Mouse (Mus musculus) kidney, adult 11 months (tissue): ENCODE results near the gene Nav2.

Experiments
- DNase-seq: peaks from one replicate; pipeline ENCODE4 v3.0.0; 2022

The Nav2 gene

DNA sequence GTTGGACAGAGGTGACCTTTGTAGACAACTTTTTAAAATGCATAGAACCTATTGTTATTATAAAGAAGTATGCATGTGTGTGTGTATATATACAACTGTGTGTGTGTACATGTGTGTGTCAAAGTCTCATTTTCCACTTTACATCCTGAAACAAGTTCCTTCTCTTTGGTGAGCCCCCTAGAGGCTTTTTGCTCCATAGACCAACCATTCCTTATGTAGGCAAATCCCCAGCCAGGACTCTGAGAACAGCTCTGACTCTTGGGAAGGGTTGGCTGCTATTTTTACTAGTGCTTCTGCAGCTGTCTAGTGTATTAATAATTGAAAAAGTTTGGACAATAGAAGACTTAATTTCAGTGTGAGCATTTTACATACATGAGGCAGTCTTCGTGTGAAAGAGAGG is 464.7 kb downstream of the Nav2 start:
- no peak for DNase-seq

DNA sequence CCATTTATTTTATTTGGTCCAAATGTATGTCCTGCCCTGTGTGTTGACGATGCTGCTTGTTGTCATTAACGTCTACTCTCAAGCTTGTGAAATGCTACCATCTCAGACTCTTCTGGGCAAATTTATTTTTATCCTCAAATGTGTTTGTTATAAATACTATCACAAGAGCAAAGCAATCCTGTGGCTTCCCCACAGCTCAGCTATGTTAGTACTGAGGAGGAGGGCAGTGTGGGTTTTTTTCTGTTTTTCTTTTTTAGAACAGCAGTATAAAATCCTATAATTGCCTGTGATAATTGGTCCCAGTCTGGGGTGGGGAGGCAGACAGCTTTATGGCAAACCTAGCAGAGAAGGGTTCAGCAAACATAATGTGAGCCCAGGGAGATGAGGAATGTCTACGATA is 465.1 kb downstream of the Nav2 start:
- no peak for DNase-seq

- peak; percentile 9 for DNase-seq
Measured at GRCm38 (mm10) chr7:49375499-49375974, 467.0 kb downstream of the Nav2 start.

DNA sequence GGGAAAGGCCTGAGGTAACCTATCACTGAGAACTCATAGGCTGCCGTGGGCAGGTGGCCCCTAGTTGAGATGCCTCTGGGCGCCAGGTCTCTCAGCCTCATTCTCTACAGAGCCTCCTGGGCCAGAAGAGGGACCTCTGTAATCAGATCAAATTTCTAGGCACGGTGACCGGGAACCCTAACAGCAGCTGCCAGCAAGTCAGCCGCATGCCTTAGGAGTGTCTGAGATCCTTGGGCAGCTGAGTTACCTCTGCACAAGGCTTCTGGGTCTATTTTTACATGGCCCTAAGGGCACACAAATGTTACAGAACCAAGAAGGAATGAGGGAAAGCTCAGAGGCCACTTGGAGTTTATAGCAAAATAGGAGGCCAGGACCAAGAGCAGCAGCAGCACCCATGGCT is 470.1 kb downstream of the Nav2 start:
- no peak for DNase-seq

DNA sequence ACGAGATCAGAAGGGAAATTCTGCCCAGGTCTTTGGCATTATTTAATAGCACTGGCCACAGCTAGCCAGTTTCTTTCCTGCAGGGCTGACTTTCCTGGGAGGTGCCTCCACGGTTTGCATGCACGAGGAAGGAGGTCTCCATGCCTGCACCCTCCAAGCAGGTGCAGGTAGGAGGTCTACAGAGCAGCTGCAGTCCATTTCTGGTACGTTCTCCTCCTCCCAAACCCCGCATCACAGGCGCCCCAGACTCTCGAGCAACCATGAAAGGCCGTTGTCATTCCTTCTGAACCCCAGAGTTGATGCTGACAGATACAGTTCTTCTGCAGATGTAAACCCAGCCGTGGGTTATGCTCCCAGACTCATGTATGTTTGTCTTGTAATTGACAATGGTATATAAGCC is 472.4 kb downstream of the Nav2 start:
- DNase-seq, result no peak

GRCm38 (mm10) chr7:49382884-49383283 is 474.4 kb downstream of the Nav2 start:
- DNase-seq, result no peak

DNA sequence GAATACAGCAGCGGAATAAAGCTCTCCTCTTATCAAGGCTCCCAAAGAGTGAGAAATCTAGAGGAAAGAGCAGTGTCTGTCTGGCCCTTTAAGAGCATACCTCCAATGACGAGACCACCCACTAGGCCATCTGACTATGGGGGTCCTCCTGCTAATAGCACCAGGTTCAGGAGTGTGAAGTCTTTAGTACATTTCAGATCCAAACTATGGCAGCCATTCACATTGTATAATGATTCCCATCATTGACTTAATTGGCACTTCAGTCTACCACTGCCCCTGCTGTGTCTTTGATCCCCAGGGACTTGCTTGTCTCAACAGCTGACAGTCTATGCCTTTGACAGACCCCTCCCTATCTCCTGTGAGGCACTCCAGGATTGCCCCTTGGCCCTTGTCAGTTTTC is 479.6 kb downstream of the Nav2 start:
- no peak for DNase-seq

- DNase-seq, result no peak
Measured at GRCm38 (mm10) chr7:49390312-49390711, 481.8 kb downstream of the Nav2 start.

GRCm38 (mm10) chr7:49390829-49391228 is 482.3 kb downstream of the Nav2 start:
- DNase-seq, result no peak

- DNase-seq, result no peak
Measured at GRCm38 (mm10) chr7:49392180-49392579, 483.7 kb downstream of the Nav2 start.

DNA sequence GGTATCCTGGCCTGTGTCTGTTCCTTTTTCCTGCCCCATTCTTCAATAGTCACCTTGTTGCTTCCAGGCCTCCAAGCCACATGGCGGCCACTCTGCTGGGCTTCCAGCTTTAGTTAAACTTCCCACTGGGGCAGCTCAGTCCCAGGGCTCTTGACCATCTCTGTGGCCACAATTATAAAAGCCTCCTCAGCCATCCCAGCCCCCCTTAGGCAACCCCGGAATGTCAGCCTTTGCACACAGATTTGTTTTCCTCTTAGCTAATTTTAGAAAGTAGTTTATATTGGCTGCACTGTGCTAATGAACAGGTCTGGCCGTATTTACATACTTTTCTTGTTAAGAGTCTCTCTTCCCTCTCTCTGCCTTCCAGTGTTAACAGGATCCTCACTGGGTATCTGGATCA is 484.3 kb downstream of the Nav2 start:
- no peak for DNase-seq

DNA sequence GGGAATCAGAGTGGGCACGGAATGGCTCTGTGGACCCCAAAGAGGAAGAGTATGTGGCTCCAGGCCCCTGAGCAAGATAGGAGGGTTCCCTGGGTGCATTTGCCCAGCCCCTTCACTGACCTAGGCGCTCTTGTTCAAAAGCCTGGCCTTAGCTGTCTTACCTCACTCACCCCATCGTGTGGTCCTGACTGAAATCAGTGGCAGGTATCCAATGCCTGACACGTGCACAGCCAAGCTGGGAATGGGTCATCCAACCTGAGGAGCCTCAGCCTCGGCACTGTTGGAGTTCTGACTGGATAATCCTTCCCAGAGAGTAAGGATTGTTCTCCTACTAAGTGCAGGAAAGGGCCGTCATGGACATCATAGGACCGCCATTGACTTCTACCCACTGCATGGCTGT is 485.3 kb downstream of the Nav2 start:
- no peak for DNase-seq

DNA sequence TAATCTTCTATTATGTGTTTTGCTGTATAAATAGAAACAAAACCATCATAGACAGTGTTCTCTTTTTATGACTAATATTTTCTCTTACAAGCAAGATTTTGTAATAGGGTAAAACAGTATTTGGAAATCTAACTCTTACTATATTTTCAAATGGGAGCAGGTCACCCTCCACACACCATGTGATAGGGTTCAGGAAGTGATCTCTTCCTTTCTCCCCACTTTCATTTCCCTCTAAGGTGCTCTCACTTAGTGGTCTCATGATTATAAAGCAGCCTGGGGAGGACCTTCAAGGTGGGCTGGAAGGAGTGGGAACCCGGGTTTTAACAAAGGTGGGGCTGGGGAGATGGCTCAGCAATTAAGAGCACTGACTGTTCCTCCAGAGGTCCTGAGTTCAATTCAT is 487.7 kb downstream of the Nav2 start:
- no peak for DNase-seq

- DNase-seq, result peak; percentile 59
Measured at GRCm38 (mm10) chr7:49397441-49398003, 489.0 kb downstream of the Nav2 start.

GRCm38 (mm10) chr7:49398020-49398516 is 489.6 kb downstream of the Nav2 start:
- no peak for DNase-seq

DNA sequence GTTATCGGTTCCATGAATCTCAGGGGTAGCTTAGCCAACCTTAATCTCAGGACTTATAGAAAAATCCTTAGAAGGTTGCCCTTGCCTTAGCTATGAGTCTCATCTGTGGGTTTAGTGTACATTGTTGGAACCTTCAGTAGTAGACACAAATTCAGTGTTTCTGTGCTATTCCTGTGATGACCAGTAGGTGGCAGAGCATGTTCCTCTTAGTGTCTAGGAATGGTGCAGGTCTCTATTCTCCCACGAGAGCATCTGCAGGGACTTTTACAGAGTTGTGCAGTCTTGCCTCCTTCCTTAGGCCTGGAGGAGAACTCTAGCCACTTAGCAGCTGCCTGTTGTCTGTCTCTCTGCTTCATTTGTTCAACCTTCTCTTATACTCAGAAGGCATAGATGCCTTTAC is 490.8 kb downstream of the Nav2 start:
- peak; percentile 30 for DNase-seq

GRCm38 (mm10) chr7:49400463-49400862 is 491.9 kb downstream of the Nav2 start:
- DNase-seq, result no peak

- no peak for DNase-seq
Measured at GRCm38 (mm10) chr7:49402526-49402925, 494.0 kb downstream of the Nav2 start.

- no peak for DNase-seq
Measured at GRCm38 (mm10) chr7:49407688-49408087, 499.2 kb downstream of the Nav2 start.

DNA sequence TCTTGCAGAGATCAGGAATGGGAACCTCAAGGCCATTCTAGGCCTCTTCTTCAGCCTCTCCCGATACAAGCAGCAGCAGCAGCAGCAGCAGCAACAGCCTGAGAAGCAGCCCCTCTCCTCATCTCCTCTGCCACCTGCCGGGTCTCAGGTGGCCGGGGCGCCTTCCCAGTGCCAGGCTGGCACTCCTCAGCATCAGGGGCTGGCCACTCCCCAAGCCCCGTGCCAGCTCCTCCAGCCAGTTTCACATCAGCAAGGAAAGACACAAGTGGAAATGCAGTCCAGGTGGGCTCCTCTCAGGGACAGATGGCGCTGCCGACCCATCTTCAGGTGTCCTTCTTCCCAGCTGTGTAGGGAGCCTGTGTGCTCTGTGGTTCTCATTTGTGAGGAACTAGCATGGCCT is 500.1 kb downstream of the Nav2 start:
- DNase-seq, result no peak

- no peak for DNase-seq
Measured at GRCm38 (mm10) chr7:49409265-49409664, 500.7 kb downstream of the Nav2 start.

DNA sequence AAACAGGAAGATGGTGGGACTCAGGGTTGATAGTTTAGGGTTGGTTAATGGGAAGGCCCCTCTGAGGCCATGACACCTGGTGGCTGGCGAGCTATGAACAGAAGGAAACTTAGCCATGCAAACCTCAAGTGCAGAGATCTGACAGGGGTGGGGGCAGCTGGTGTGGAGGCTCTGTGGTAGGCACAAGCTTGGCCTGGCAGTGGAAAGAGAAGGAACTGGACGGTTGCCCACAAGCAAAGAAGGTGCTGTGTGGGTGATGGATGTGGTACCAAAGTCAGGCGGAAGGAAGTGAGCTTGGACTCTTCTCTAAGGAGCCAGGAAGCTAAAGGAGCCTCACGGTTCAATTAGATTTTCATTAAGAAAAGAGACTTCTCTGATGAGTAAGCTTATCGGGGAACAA is 501.7 kb downstream of the Nav2 start:
- no peak for DNase-seq

GRCm38 (mm10) chr7:49410892-49411291 is 502.4 kb downstream of the Nav2 start:
- DNase-seq, result no peak

DNA sequence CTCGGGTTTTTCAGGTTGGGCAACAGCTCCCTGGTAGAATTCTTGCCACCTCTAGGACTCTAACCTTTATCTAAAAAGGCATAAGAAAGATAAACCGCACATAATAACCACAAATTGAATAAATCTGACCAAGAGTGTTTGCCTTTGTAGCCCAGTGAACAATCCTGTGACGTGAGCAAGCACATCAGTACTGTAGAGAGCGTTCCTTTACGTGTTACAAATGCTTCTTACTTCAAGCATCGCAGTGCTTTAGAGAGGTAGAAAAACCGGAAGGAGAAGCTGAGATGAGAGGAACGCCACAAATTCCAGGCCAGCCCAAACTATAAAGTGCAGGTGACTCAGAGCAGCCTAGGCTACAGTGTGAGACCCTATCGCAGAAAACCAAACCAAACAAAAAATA is 503.3 kb downstream of the Nav2 start:
- no peak for DNase-seq

- DNase-seq, result no peak
Measured at GRCm38 (mm10) chr7:49415131-49415530, 506.6 kb downstream of the Nav2 start.
